Mouse (Mus musculus): Measurements from ENCODE around the gene Irf8.

The Irf8 gene

DNA sequence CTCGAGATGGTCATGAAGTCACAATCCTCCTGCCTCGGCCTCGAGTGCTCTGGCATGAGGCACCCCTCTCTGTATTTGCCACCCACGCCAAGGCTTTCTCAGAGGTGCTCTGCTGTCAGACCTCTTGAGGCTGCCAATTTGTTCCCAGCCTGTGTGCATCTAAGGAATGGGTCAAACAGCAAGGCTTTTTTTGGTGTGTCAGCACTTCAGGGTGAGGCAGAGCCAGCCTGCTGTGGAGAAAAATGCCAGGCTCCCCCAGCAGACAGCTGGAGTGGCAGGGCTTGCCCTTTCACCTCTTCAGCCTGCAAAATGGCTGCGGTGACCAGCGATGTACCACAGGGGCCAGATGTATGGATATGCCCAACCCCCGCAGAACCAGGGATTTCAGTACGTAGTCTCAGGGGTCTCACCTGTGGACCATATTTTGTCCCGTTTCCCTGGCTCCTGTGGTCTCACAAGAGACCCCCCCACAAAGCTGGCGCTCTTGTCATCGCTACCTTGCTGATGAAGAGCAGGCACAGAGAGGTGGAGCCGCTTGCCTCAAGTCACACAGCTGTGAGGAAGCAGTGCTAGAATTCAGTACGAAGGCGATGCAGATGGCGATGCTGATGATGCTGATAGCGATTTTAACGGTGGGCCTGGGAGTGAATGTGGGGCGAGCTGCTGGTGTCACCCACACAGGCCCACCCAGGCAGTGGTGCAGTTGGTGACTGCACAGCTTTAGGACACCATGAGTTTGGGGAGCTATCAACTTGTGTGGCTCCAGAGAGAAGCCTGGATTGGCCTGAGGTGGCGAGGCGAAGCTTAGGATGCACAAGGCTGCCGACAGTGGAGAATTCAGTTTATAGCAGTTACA lies 15.3 kb downstream of the Irf8 start:
- DNase-seq (ENCODE audit: low read depth, low spot score): no peak
- H3K36me3 ChIP-seq (ENCODE audit: control insufficient read depth, insufficient read depth, low read length, poor library complexity, severe bottlenecking): peaks cover 33% of the 10 kb centered on the region

GRCm38 (mm10) chr8:120752082-120752452 lies 15.9 kb downstream of the Irf8 start:
- DNase-seq (ENCODE audit: low read depth, low spot score): no peak
- peaks cover 26% of the 10 kb centered on the region for H3K36me3 ChIP-seq (ENCODE audit: control insufficient read depth, insufficient read depth, low read length, poor library complexity, severe bottlenecking)

More for the DNA sequence above, 15.3 kb downstream of the Irf8 start:
- H3K27me3 ChIP-seq (ENCODE audit: control insufficient read depth, insufficient read depth, low read length, poor library complexity, severe bottlenecking): no peaks in the 10 kb centered on the region

GRCm38 (mm10) chr8:120753476-120753875 lies 17.3 kb downstream of the Irf8 start:
- Histone ChIP-seq H3K27me3 (ENCODE audit: control insufficient read depth, insufficient read depth, low read length, poor library complexity, severe bottlenecking) (no peaks in the 10 kb centered on the region), H3K36me3 (ENCODE audit: control insufficient read depth, insufficient read depth, low read length, poor library complexity, severe bottlenecking) (peaks cover 25% of the 10 kb centered on the region)
- DNase-seq (ENCODE audit: low read depth, low spot score): no peak

More at GRCm38 (mm10) chr8:120752082-120752452, 15.9 kb downstream of the Irf8 start:
- no peaks in the 10 kb centered on the region for H3K27me3 ChIP-seq (ENCODE audit: control insufficient read depth, insufficient read depth, low read length, poor library complexity, severe bottlenecking)

DNA sequence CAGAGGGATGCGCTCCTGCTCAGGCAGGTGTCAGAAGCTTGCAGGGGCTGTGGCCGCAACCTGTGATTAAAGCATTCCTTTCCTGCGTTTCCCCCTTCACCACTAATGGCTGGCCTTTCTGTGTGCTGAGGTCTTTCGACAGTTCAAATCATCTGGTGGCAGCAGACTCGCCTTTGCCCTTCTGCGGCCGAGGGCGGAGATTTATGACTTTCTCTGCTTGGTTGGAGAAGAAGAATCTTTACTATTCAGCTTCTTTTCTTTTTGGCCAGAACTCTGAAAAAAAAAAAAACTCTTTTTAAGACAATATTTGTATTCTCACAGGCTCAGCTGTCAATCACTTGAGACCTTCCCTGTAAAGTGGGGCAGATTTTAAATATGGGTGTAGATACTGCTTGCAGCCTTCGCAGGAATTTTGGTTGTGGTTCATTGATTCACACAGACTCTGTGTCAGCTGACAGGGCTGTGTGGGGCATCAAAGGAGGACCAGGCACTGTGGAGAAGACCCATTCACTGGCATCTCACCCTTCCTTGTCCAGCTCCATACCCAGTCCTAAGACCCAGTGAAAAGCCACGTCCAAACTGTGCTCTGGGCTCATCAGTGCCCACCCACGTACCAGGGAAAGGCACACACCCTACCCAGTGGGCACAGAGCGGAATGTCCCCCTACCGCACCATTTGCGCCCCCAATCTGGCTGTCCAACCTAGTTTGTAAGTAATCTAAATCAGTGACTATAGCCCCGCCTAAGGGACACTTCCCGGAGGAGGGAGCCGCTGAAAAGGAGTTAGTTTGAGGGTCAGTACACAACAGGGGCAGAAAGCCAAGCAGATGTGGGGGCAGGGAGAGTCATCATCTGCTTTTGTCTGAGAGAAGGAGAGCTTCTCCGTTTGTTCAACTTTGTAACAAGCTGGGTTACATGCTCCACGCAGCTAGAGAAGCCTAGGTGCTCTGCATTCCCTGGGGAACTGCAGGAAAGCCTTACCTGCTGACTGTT lies 19.4 kb downstream of the Irf8 start:
- no peaks in the 10 kb centered on the region for H3K27me3 ChIP-seq (ENCODE audit: control insufficient read depth, insufficient read depth, low read length, poor library complexity, severe bottlenecking)
- H3K36me3 ChIP-seq (ENCODE audit: control insufficient read depth, insufficient read depth, low read length, poor library complexity, severe bottlenecking): peaks cover 14% of the 10 kb centered on the region
- DNase-seq (ENCODE audit: low read depth, low spot score): no peak

DNA sequence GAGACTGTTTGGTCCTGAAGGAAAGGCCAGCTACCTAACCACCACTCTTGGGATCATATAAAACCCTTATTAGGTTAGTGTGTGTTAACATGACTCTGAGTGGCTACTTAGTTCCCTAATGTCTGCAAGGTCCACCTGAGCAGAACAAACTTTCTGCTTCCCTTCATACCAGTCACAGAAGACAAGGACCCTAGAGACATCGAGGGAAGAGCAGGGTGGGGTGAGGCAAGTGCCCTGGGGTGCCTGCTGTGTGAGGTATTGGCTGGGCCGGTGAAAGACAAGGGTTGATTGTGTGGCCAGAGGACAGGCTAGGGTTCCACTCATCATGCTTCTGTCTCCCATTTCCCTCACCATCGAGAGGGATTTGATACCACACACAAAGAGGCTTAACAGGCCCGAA lies 21.8 kb downstream of the Irf8 start:
- no peaks in the 10 kb centered on the region for H3K27me3 ChIP-seq (ENCODE audit: control insufficient read depth, insufficient read depth, low read length, poor library complexity, severe bottlenecking)
- H3K36me3 ChIP-seq (ENCODE audit: control insufficient read depth, insufficient read depth, low read length, poor library complexity, severe bottlenecking): peaks cover 10% of the 10 kb centered on the region
- DNase-seq (ENCODE audit: low read depth, low spot score): peak; percentile 68

DNA sequence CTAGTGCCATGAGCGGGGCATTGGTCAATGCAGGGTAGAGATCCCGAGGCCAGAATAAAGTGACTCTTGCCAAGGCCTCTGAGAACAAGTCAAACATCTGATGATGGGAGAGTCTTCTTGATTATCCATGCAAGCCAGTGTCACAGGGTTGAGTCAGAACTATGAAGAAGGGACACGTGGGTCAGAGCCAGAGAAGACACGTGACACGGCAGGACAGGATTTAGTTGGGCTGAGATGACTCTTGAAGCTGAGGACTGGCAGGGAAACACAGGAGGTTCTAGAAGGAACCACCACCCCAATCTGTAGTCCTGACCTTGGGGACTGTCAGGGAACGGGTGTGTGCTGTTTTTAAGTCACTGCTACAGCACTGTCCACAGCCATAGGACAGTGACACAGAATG lies 23.7 kb downstream of the Irf8 start:
- peak; percentile 67 for DNase-seq (ENCODE audit: low read depth, low spot score)
- H3K27me3 ChIP-seq (ENCODE audit: control insufficient read depth, insufficient read depth, low read length, poor library complexity, severe bottlenecking): no peaks in the 10 kb centered on the region
- peaks cover 5% of the 10 kb centered on the region for H3K36me3 ChIP-seq (ENCODE audit: control insufficient read depth, insufficient read depth, low read length, poor library complexity, severe bottlenecking)

GRCm38 (mm10) chr8:120760341-120761215 lies 24.4 kb downstream of the Irf8 start:
- Histone ChIP-seq H3K27me3 (ENCODE audit: control insufficient read depth, insufficient read depth, low read length, poor library complexity, severe bottlenecking) (no peaks in the 10 kb centered on the region), H3K36me3 (ENCODE audit: control insufficient read depth, insufficient read depth, low read length, poor library complexity, severe bottlenecking) (peaks cover 1% of the 10 kb centered on the region; the same call in 1 of the 2 replicates)
- peak; percentile 71 for DNase-seq (ENCODE audit: low read depth, low spot score)

DNA sequence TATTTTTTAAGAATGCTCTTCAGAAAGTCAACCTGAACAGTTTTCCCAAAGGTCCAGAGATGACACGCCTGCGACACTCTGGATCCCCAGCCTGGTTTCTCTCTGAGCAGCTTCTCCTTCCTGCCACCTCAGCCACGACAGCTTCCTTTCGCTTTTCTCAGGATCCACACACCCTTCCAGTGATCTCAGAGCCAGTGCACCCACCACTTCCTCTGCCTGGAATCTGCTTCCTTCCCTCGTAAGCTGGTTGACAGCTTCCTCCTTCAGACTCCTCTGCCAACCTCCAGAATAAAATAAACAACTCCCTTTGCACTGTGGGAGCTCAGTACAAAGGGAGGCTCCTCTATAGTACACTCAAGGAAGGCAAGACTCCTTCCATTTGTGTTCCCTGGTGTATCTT lies 27.1 kb downstream of the Irf8 start:
- DNase-seq (ENCODE audit: low read depth, low spot score): no peak
- Histone ChIP-seq H3K36me3 (ENCODE audit: control insufficient read depth, insufficient read depth, low read length, poor library complexity, severe bottlenecking) (no peaks in the 10 kb centered on the region), H3K27me3 (ENCODE audit: control insufficient read depth, insufficient read depth, low read length, poor library complexity, severe bottlenecking) (no peaks in the 10 kb centered on the region)

DNA sequence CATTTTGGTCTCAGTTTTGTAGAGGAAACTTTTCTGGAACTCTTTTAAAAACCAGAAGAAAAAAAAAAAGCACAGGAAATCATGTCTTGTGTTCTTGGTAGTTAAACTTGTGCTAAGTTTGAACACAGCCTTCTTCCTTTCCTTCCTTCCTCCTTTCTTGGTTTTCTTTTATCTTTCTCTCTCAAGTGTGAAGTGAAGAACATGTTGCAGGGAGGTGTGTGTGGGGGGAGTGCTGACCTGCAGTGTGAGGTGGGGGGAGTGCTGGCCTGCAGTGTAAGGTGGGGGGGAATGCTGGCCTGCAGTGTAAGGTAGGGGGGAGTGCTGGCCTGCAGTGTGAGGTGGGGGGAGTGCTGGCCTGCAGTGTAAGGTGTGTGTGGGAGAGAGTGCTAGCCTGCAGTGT lies 28.5 kb downstream of the Irf8 start:
- no peaks in the 10 kb centered on the region for H3K36me3 ChIP-seq (ENCODE audit: control insufficient read depth, insufficient read depth, low read length, poor library complexity, severe bottlenecking)
- no peaks in the 10 kb centered on the region for H3K27me3 ChIP-seq (ENCODE audit: control insufficient read depth, insufficient read depth, low read length, poor library complexity, severe bottlenecking)
- DNase-seq (ENCODE audit: low read depth, low spot score): peak; percentile 48

DNA sequence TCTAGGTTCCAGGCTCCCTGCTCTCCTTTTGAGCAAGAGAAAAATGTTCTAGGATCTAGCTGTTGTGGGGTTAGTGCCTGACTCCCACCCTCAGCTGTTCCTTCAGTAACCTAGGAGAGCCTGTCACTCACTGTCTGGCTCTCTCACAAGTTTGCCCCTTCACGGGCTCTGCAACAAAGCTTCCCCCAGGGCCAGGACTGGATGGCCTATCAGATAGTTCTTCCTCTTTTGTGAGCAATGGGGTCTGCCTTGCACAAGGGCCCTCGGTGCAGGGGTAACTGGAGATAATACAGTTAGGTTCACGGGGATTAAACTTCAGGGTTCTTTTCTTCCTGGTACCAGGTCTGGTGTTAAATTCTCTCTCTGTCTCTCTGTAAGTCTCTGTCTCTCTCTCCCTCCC lies 30.5 kb downstream of the Irf8 start:
- Histone ChIP-seq H3K27me3 (ENCODE audit: control insufficient read depth, insufficient read depth, low read length, poor library complexity, severe bottlenecking) (no peaks in the 10 kb centered on the region), H3K36me3 (ENCODE audit: control insufficient read depth, insufficient read depth, low read length, poor library complexity, severe bottlenecking) (no peaks in the 10 kb centered on the region)
- no peak for DNase-seq (ENCODE audit: low read depth, low spot score)

- Histone ChIP-seq H3K27me3 (ENCODE audit: control insufficient read depth, insufficient read depth, low read length, poor library complexity, severe bottlenecking) (no peaks in the 10 kb centered on the region), H3K36me3 (ENCODE audit: control insufficient read depth, insufficient read depth, low read length, poor library complexity, severe bottlenecking) (no peaks in the 10 kb centered on the region)
- no peak for DNase-seq (ENCODE audit: low read depth, low spot score)
These were observed 32.5 kb downstream of the Irf8 start for GRCm38 (mm10) chr8:120768454-120769218.

DNA sequence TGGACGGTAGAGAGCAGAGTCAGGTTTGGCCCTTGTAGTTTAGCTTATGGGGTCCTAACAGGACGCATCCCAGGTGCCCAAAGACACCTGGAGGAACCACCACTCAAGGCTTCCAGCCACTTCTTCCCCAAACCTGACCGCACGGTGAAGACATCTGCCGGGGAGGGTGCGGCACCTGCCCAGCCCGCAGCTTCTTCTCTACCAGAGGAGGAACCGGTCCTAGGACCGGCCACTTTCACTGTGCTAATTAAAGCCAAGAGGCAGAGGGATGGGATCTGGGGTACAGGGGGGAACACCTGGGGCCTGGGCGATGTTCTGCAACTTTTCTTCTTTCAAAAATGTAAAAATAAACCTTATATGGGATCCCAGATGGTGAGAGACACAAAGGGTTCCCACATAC lies 41.0 kb downstream of the Irf8 start:
- DNase-seq (ENCODE audit: low read depth, low spot score): peak; percentile 56
- no peaks in the 10 kb centered on the region for H3K36me3 ChIP-seq (ENCODE audit: control insufficient read depth, insufficient read depth, low read length, poor library complexity, severe bottlenecking)
- H3K27me3 ChIP-seq (ENCODE audit: control insufficient read depth, insufficient read depth, low read length, poor library complexity, severe bottlenecking): no peaks in the 10 kb centered on the region

GRCm38 (mm10) chr8:120777732-120778131 lies 41.6 kb downstream of the Irf8 start:
- DNase-seq (ENCODE audit: low read depth, low spot score): no peak
- H3K36me3 ChIP-seq (ENCODE audit: control insufficient read depth, insufficient read depth, low read length, poor library complexity, severe bottlenecking): no peaks in the 10 kb centered on the region
- no peaks in the 10 kb centered on the region for H3K27me3 ChIP-seq (ENCODE audit: control insufficient read depth, insufficient read depth, low read length, poor library complexity, severe bottlenecking)

DNA sequence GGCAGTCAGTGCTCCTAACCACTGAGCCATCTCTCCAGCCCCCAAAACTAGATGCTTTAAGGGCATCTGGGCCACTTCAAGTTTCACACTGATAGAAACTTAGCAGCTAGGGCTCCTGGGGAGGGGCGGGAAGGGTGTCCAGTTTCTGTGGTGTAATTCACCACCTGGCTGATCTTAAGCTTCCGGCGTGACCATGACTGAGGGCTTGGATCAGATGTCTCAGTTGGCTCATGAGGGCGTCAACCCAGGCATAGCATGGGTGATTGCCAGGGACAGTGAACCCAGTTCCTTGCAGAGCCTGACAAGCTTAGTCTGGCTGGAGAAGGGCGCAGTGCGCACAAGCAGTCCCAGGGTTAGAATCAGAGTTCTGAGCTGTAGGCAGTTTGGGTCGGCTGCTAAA lies 42.9 kb downstream of the Irf8 start:
- Histone ChIP-seq H3K36me3 (ENCODE audit: control insufficient read depth, insufficient read depth, low read length, poor library complexity, severe bottlenecking) (no peaks in the 10 kb centered on the region), H3K27me3 (ENCODE audit: control insufficient read depth, insufficient read depth, low read length, poor library complexity, severe bottlenecking) (no peaks in the 10 kb centered on the region)
- peak; percentile 44 for DNase-seq (ENCODE audit: low read depth, low spot score)

All from splenic B cell, adult 2 months (primary cell).